Mouse (Mus musculus) stomach, embryonic 16.5 days (tissue): ENCODE measurements around the gene Lsm14a. TPM values are rescaled to one million over a fixed set of nuclear protein-coding genes. Genes with fewer than 3 reads are reported as not detected.
A peak's percentile ranks its signal among the peaks of the same experiment; 100 is the strongest.

ENCODE experiments used
- ATAC-seq: fragments of 200-750 bp; cut with Nextera tagmentation; 2 replicates; pipeline ENCODE4 v1.8.0; 2017; ENCODE audit warnings: moderate number of reproducible peaks, moderate TSS enrichment; ENCODE audit not compliant: insufficient read depth, low FRiP score
- H3K27ac ChIP-seq: fragments of 300-500 bp; sonication (generic); 2 replicates; pipeline ENCODE4 v1.5.1; 2014; ENCODE audit warnings: low read length
- H3K27me3 ChIP-seq: fragments of 300-500 bp; sonication (generic); 2 replicates; pipeline ENCODE4 v1.6.1; 2014; ENCODE audit warnings: low read length, control low read depth, mixed read lengths; ENCODE audit not compliant: control insufficient read depth, insufficient read depth
- H3K36me3 ChIP-seq: fragments of 300-500 bp; sonication (generic); 2 replicates; pipeline ENCODE4 v1.6.1; 2014; ENCODE audit warnings: low read length; ENCODE audit not compliant: control insufficient read depth, insufficient read depth
- H3K4me1 ChIP-seq: fragments of 300-500 bp; sonication (generic); 2 replicates; pipeline ENCODE4 v1.6.1; 2014; ENCODE audit warnings: low read length, control low read depth, mixed read lengths; ENCODE audit not compliant: control insufficient read depth, insufficient read depth
- H3K4me2 ChIP-seq: fragments of 300-500 bp; sonication (generic); 2 replicates; pipeline ENCODE4 v1.6.1; 2014; ENCODE audit warnings: low read depth, low read length, mixed read lengths
- H3K4me3 ChIP-seq: fragments of 300-500 bp; sonication (generic); replicated peaks from 2 replicates; pipeline ENCODE4 v1.5.1; 2014; ENCODE audit warnings: mild to moderate bottlenecking, low read length
- H3K9ac ChIP-seq: fragments of 300-500 bp; sonication (generic); 2 replicates; pipeline ENCODE4 v1.6.1; 2014; ENCODE audit warnings: low read length
- H3K9me3 ChIP-seq: fragments of 300-500 bp; sonication (generic); replicated peaks from 2 replicates; pipeline ENCODE4 v1.6.1; 2016; ENCODE audit warnings: low read length, control low read depth; ENCODE audit not compliant: control insufficient read depth
- WGBS: fragments of 180-500 bp; shearing (Covaris S2); extraction: QIAGEN DNeasy Blood & Tissue Kit; methylation state at CpG from one replicate; pipeline ENCODE4 v1.1.7; 2014; 5-methylcytosine and 5-hydroxymethylcytosine counted together
- polyA plus RNA-seq: library from polyadenylated mRNA; unstranded; fragments of >200 nt; fragmentation: Nextera tagmentation; extraction: Ambion mirVana; gene quantifications from 2 replicates; pipeline ENCODE4 v1.2.1, GENCODE M21; 2015

The Lsm14a gene
- polyA plus RNA-seq, 1 experiment from 2014 or later, result 76.1 TPM

DNA sequence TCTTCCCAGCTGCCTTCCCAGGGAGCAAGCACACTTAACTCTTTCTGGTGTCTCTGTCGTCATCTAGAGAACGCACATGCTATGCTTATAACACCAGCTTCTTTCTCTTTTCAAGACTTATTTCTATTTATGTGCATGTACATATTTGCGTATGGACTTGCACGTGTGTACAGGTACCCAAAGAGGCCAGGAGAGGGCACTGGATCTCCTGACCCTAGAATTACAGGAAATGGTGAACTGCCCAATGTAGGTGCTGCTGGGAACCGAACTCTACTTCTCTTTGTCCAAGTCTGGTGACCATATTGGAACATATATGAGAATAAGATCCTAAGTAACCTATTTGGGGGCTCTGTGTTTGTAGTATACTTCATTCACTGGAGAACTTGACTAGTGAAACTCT lies 1.5 kb upstream of the Lsm14a start:
- Histone ChIP-seq H3K9ac (no peak overlapping the region), H3K27me3 (no peaks in the 10 kb centered on the region), H3K4me1 (peaks cover 6% of the 10 kb centered on the region), H3K4me3 (no peak overlapping the region), H3K27ac (no peak overlapping the region), H3K4me2 (no peak overlapping the region), H3K36me3 (no peaks in the 10 kb centered on the region), H3K9me3 (no peaks in the 10 kb centered on the region)
- ATAC-seq, result no peak
- WGBS, result 77% methylated on average over 5 of the region's 5 CpGs

DNA sequence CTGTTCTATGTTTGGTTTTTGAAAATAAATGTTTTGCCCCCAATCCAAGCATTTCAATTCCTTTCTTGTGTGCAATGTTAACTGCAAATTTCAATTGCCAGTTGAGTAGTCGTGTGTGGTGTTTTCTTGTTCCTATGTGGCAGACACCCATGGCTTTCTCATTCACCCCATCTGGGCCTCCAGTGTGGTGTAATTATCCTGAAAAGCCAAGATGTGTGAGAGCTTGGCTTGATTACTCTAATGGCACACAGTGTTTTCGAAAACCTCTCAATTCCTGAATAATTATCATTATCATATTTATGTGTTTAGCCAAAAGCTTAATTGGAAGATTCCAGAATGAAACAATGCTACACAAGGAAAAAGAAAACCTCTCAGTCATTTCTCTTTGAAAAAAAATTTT lies 976 bp upstream of the Lsm14a start:
- Histone ChIP-seq H3K9ac (no peak overlapping the region), H3K27ac (no peak overlapping the region), H3K4me1 (peaks cover 6% of the 10 kb centered on the region), H3K36me3 (no peaks in the 10 kb centered on the region), H3K4me3 (no peak overlapping the region), H3K9me3 (no peaks in the 10 kb centered on the region), H3K27me3 (no peaks in the 10 kb centered on the region), H3K4me2 (no peak overlapping the region)
- 82% methylated on average over 2 of the region's 2 CpGs for WGBS
- ATAC-seq, result no peak

DNA sequence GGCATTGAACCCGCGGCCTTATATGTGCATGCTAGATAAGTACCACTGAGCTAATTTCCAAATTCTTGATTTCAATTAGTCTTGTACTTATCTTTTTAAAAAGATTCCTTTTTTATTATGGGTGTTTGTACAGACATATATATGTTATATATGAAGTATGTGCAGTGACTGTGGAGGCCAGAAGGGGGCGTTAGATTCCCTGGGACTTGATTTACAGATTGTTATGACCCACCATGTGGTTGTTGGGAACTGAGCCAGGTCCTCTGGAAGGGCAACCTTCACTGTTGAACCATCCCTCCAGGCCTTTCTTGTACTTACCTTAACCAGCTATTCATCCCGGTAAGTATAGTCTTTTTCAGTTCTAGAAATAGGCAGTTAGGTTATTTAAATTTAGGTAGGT lies 780 bp downstream of the Lsm14a start:
- Histone ChIP-seq H3K36me3 (no peaks in the 10 kb centered on the region), H3K9ac (no peak overlapping the region), H3K27me3 (no peaks in the 10 kb centered on the region), H3K27ac (no peak overlapping the region), H3K4me3 (no peak overlapping the region), H3K4me1 (peaks cover 13% of the 10 kb centered on the region), H3K4me2 (no peak overlapping the region), H3K9me3 (no peaks in the 10 kb centered on the region)
- ATAC-seq, result no peak
- WGBS, result 66% methylated on average over 4 of the region's 4 CpGs

DNA sequence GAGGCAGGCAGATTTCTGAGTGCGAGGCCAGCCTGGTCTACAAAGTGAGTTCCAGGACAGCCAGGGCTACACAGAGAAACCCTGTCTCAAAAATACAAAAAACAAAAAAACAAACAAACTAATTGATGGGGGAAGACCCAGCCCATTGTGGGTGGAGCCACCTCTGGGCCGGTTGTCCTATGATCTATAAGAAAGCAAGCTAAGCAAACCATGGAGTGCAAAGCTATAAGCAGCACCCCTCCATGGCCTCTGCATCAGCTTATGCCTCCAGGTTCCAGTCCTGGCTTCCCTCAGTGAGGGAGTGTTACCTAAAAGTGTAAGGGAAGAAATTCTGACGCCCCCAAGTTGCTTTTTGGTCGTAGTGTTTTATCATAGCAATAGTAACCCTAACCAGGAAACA lies 1.4 kb downstream of the Lsm14a start:
- Histone ChIP-seq H3K4me2 (no peak overlapping the region), H3K9ac (no peak overlapping the region), H3K4me3 (no peak overlapping the region), H3K36me3 (no peaks in the 10 kb centered on the region), H3K27ac (no peak overlapping the region), H3K9me3 (no peaks in the 10 kb centered on the region), H3K27me3 (no peaks in the 10 kb centered on the region), H3K4me1 (peaks cover 19% of the 10 kb centered on the region)
- ATAC-seq, result no peak
- WGBS, result 76% methylated on average over 4 of the region's 4 CpGs

DNA sequence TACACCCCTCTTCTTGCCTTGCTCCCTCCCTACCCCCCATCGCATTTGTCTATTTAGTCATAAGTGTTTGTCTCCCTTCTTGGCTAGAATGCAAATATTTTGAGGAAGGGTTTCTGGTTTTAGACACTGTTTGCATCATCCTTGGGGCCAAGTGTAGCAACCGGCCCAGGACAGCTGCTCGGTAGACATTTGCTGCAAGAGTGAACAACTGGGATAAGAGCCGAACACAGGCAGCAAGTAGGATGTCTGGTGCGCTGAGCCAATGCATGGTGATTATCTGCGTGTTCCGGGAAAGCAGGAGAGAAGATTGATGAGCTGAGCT lies 2.3 kb downstream of the Lsm14a start:
- peak overlapping the region; percentile 95 for H3K4me3 ChIP-seq
- H3K36me3 ChIP-seq, result no peaks in the 10 kb centered on the region
- 29% methylated on average over 7 of the region's 7 CpGs for whole genome bisulfite sequencing
- H3K9me3 ChIP-seq, result no peaks in the 10 kb centered on the region
- peak overlapping the region; percentile 84 for H3K4me2 ChIP-seq
- H3K27ac ChIP-seq, result peak overlapping the region; percentile 99
- ATAC-seq, result no peak
- 0 out of 2 replicates have a peak overlapping the region, but pooled peaks have one; percentile 10 for H3K9ac ChIP-seq
- H3K4me1 ChIP-seq, result peaks cover 24% of the 10 kb centered on the region
- H3K27me3 ChIP-seq, result no peaks in the 10 kb centered on the region

DNA sequence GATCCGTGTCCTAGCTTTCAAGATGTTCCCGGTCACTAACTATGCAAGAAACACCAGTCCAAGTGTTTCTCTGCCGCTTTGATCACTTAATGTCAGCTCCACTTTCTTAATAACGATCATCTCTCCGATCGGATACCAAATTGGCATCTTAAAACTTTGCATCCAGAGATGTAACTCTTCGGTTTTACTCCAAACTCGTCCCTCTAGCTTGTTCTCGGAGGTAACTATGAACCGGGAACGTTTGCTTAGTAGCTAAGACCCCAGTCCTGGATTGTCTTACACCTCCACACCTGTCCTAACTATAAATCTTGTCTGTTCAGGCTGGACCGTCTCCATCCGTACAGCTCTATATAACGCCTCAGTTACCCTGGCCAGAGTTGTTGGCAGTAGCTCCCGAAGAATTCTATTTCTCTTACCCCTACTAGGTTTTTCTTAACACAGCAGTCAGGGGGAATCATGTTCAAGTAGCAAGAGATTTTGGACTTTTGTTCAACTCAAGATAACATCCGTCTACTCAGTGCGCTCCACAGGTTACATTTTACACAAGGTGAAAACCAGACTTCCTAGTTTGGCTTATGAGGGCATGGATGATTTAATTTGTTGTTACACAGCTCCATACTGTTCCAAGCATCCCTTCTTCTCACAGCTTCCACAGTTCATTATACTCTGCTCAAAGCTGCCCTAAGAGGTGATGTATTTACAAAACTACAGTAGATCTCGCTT lies 2.8 kb downstream of the Lsm14a start:
- WGBS, result 4% methylated on average over 18 of the region's 18 CpGs
- H3K4me2 ChIP-seq, result peak overlapping the region; percentile 84
- H3K9me3 ChIP-seq, result no peaks in the 10 kb centered on the region
- no peaks in the 10 kb centered on the region for H3K36me3 ChIP-seq
- H3K4me1 ChIP-seq, result peaks cover 27% of the 10 kb centered on the region
- peak overlapping the region; percentile 99 for H3K27ac ChIP-seq
- H3K27me3 ChIP-seq, result no peaks in the 10 kb centered on the region
- no peak for ATAC-seq
- H3K4me3 ChIP-seq, result peak overlapping the region; percentile 95
- H3K9ac ChIP-seq, result peak overlapping the region; percentile 100

DNA sequence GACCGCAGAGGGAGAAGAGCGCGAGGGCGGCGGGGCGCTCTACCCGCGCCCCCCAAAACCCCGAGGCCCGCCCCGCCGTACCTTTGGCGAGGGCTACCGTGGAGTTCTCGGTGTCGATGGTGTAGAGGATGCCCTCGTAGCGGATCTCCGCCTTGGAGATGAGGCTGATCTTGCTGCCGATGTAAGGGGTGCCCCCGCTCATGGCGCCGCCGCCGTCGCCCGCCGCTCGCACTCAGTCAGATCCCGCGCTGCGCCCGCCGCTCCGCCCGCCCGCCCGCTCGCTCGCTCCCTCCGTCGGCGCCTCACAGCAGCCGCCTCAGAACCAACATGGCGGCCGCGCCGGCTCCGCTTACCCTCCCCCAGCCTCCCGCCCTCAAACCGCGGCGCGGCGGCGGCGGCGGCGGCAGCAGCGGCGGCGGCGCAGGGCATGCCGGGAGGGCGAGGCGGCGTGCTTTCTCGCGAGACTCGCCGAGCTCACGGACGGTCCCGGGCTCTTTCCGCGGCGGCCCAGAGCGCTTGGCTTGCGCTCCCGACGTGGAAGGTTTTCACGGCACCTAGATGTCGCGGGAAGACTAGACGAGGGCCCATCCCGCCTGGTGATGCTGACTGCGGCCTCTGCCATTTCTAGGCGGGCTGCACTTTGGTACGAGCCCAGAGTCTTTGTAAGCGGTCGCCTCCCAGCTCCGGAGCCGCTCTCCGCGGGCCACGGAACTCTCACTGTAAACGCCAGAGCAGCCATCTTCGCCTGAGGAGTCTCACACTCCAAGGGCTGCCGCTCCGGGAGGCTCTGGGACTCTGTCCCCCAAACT lies 3.6 kb downstream of the Lsm14a start:
- peak; percentile 96 for ATAC-seq
- WGBS, result under 1% methylated on average over 99 of the region's 100 CpGs

DNA sequence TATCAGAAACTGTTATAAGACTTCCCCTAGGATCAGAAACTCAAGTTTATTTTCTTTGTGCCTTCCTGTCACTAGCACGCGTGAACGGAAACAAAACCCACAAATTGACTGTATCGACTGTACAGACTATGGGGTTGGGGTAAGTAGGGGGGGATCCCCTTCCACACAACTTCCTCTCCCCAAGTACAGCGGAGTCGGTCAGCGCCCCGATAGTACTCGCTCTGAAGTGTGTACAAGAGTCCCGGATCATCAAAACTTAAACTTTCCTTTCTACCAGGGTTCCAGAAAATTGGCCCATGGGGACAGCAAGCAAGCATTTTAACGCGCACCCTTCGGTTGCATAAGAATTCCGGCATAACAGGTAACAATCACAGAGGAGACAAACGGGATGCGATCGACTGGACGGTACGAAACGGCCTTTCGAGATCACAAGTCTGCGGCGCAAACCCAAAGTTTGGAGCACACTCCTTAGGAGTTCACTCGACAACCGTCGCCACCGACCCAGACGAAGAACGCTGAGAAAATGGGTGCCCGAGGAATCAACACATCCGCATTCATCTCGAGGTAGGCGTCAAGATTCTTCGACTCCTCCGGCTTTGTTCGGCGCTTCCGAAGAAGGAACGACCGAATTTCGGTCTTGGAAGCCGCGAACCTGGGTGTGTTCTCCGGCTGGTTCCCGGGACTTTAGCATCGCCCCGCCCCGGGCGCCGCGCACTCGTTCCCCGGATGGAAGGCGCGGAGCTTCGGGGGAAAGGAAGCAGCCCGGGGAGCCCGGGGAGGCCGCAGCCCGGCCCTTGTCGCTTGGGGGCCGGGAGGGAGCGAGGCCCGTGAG lies 4.5 kb downstream of the Lsm14a start:
- WGBS, result under 1% methylated on average over 61 of the region's 64 CpGs
- Histone ChIP-seq H3K27ac (peak overlapping the region; percentile 99), H3K27me3 (no peaks in the 10 kb centered on the region), H3K9ac (peak overlapping the region; percentile 100), H3K9me3 (no peaks in the 10 kb centered on the region), H3K4me1 (peaks cover 27% of the 10 kb centered on the region), H3K4me2 (peak overlapping the region; percentile 82), H3K4me3 (peak overlapping the region; percentile 95), H3K36me3 (no peaks in the 10 kb centered on the region)
- peak; percentile 49 for ATAC-seq

More for the DNA sequence above, 3.6 kb downstream of the Lsm14a start:
- peak overlapping the region; percentile 84 for H3K4me2 ChIP-seq
- peak overlapping the region; percentile 99 for H3K27ac ChIP-seq
- no peaks in the 10 kb centered on the region for H3K36me3 ChIP-seq
- H3K9ac ChIP-seq, result peak overlapping the region; percentile 100
- H3K27me3 ChIP-seq, result no peaks in the 10 kb centered on the region
- H3K9me3 ChIP-seq, result no peaks in the 10 kb centered on the region
- H3K4me1 ChIP-seq, result peaks cover 27% of the 10 kb centered on the region
- H3K4me3 ChIP-seq, result peak overlapping the region; percentile 95
